Mouse (Mus musculus): ENCODE data around the gene Tmc5.

- TF ChIP-seq MYOD1 (IDR thresholded peaks at IDR 0.05; ENCODE audit: control insufficient read depth in 1 of 3, insufficient read length in 2 of 3, low read depth in 2 of 3) (no peak), POLR2A (IDR thresholded peaks at IDR 0.05; ENCODE audit: insufficient read length, low read depth) (no peak), E2F4 (IDR thresholded peaks at IDR 0.05; ENCODE audit: insufficient read depth) (no peak), TCF12 (IDR thresholded peaks at IDR 0.05; ENCODE audit: insufficient read depth, poor library complexity, severe bottlenecking) (no peak), USF1 (IDR thresholded peaks at IDR 0.05; ENCODE audit: low read depth) (no peak), MYOG (IDR thresholded peaks at IDR 0.05; ENCODE audit: control insufficient read depth in 1 of 3, insufficient read depth in 1 of 3, insufficient read length in 2 of 3, low read depth in 2 of 3) (no peak), POLR2AphosphoS2 (IDR thresholded peaks at IDR 0.05; ENCODE audit: insufficient read length, low read depth) (no peak), CEBPB (IDR thresholded peaks at IDR 0.05; ENCODE audit: insufficient read depth, poor library complexity, severe bottlenecking) (no peak), MAX (IDR thresholded peaks at IDR 0.05; ENCODE audit: low read depth) (no peak), SRF (IDR thresholded peaks at IDR 0.05; ENCODE audit: control insufficient read depth, insufficient read length, low read depth) (no peak), REST (IDR thresholded peaks at IDR 0.05; ENCODE audit: insufficient read depth, insufficient read length) (no peak)
Observed at GRCm38 (mm10) chr7:118583821-118584220, 13.3 kb upstream of the Tmc5 start.
